Mouse (Mus musculus) 416B (cell line): ENCODE data around the gene 4921507P07Rik.
"Not testable (repeated sequence)": the region's sequence is repeated elsewhere in the genome, so short reads cannot be mapped to it uniquely, and the experiment has no call there.

Experiments
- DNase-seq: peaks from one replicate; pipeline ENCODE4 v3.0.0; 2011; ENCODE audit warnings: low read depth

The 4921507P07Rik gene

DNA sequence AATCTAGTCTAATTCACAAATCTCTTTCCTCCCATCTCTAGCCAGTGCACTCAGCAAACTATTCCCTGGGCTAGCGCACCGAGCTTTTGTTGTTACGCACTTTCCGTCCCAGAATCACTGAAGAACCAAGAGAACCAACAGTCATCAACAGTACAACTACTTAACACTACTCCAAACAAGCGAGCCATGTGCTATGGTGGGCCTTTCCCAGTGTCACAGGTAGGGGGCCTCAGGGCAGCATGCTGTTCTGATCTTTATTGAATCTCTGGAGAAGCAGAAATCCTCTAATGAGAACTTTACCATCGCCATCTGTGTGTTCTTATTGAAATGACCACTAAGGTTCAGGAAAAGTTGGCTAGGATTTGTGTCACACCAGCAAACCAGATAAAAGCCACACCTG, 38.9 kb downstream of the 4921507P07Rik start:
- no peak for DNase-seq

DNA sequence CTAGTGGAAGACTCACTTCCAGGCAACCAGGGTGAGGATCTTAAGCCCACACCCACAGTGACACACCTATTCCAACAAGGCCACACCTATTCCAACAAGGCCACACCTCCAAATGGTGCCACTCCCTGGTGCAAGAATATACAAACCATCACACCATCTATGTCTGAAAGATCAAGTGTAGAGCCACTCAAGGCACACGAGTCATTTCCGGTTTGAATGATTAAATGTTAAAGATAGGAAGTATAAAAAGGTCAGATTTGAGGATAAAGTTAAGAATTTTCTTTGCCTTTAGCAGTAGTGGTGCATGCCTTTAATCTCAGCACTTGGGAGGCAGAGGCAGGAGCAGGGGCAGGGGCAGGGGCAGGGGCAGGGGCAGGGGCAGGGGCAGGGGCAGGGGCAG, 42.2 kb downstream of the 4921507P07Rik start:
- DNase-seq, result not testable (repeated sequence)

DNA sequence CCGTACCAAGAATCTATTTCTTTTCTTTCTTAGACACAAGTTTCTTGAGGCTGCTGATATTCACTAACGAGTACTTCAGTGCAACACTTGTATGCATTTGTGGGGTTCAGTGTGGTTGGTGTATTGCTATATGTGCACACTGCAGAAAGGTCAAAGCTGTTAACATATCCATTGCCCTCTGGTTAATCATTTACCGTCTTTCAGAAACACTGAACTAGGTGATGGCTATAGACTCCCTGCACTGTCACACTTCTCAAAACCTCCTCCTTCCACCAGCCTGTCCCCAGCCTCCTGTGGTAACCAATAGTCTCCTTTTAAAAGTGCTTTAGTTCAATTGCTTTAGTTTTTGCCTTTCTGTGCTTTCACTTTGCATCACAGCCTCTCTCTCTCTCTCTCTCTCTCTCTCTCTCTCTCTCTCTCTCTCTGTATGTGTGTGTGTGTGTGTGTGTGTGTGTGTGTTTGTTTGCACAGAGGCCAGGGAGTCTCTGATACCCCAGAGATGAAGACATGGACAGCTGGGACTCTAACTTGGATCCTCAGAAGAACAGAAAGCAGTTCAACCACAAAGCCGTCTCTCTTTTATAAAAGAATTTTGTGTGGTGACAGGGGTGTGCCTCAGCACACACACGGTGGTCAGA, 43.4 kb downstream of the 4921507P07Rik start:
- DNase-seq, result no peak

DNA sequence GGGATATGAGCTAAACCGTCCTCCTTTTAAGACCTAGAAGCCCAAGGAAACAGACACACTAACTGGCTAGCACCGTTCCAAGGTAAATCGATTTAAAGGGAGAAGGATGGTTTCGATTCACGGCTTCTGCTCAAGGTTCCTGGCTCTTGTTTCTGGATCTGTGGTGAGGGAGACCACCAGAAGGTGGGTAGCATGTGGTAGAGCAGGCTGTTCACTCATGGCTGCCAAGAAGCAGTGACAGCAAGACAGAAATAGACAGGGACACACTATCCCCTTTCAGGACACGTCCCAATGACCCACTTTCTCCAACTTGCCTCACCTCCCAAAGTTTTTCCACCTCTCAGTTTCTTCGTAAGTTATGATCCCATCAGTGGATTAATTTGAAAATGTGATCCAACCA, 46.6 kb downstream of the 4921507P07Rik start:
- DNase-seq, result no peak

DNA sequence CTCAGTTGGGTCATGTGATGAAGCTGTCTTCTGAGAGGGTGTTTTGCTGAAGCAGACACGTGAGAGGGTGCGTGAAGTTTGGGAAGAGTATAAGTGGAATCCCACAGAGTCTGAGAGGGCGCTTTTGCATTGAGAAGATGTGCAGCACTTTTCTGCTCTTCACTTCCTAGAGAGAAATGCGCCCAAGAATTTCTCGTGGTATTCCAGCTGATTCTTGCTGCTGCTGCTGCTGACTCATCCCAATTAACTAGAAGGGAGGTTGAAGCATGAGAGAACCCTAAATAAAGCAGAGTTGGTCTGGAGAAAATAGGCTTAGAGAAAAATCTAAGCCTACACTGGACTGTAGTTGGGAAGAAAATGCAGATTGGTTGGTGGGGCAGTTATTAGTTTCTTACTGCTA, 47.4 kb downstream of the 4921507P07Rik start:
- no peak for DNase-seq

DNA sequence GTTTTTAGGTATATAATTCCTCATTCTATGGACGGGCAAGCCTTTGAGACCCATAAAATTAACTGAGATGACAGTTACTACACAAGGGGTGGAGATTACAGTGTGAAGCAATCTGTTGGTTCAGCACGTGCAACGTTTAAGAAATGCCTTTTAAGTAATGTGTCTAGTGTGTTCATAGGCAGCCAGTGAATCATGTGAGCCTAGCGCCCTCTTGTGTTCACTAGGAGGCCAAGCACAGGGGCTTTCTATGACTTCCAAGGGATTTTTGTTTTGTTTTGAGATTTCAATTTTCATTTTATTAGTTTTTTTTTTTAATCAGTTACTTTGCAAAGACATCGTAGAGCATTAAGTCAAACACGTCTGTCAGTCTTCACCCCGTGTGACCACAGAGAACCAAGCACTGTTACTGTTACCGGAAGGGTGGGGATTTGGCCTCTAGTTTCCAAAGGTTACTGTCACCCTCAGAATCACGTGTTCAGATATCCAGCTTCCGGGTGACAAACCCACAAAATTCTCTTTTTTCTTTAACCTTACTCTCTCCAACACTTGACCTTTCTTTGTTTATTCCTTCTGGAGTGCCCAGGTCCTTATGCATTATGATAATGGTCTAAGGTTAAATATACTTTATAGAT, 50.9 kb downstream of the 4921507P07Rik start:
- peak; percentile 92 for DNase-seq

DNA sequence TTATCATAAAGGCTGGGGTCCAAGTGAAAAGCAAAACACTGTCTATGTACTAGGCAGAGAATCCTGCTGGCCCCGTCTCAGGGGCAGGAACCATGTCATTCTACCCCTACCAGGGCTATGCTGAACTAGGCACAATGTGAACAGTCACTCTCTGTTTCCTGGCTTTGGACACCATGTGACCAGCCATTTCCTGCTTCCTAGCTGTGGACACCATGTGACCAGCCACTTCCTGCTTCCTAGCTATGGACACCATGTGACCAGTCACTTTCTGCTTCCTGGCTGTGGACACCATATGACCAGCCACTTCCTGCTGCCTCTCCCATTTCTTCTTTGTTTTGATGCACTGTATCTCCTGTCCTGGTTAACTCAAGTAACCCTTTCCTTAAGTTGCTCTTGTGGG, 53.9 kb downstream of the 4921507P07Rik start:
- DNase-seq, result peak; percentile 72

DNA sequence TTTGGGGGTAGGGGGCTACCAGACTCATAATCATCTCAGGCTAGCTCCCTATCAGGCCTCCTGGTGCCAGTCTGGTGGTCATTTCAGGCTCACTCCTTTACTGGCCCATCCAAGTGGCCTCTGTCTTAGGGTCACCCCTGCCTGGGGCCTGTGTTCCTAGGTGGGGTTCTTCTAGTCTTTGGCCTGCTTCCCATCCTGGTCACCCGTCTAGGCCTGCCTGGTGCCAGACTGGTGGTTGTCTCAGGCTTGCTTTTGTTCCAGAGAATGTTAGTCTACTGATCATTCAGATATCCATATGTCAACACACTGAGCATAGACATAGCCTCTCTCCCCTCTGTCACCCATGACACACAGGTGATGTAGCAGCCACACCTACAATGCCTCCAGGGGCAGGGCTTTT, 56.8 kb downstream of the 4921507P07Rik start:
- no peak for DNase-seq

DNA sequence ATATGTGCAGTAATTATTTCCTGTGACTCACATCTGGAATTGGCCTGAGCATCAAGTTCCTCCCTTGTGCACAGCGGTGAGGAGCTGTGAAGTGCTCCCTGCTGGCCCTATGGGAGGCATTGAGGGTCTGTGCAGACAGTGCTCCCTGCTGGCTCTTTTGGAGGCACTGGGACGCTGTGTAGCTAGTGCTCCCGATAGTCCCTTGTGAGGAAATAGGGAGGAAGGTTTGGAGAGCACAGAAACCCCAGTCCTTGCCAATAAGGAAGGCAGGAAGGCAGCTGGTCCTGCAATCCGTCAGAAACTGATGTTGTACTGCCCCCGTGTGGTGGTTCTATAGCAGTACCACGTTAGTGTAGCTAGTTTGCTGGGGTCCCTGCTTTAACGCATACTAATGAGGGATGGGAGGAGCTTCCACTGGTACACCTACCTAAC, 60.0 kb downstream of the 4921507P07Rik start:
- peak; percentile 90 for DNase-seq

DNA sequence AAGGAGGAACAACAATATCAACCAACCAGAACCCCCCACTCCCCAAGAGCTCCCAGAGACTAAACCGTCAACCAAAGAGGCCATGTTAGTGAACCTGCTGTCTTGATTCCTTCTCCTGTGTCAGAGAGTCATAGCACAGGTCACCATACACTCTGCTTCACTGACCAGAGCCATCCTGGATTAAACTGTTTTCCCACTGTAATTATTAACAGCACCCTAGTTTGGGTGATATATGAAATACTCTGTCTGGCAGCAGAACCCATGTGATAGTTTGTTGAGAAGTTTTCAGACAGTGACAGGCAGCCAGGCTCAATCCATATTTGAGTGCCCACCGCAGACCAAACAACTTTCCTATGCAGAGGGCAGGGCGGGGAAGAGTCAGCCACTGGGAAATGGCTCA, 61.1 kb downstream of the 4921507P07Rik start:
- DNase-seq, result no peak

DNA sequence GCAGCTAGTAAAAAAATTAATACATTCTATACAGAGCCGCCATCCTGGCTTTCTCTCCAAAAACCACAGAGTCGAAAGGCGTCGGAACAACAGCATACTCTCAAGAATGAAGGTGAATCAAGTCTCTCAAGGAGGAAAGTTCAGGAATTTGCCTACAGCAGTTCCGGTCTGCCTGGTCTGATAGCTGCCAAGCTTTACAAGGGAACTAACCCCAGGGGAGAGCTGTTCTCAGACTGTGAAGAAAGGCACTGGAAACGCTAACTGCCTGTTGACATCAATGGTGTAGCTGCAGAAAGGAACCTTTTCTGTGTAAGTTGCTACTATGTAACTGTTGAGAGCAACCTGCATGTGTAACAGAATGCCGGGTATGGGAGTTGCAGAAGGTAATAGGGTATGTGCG, 64.5 kb downstream of the 4921507P07Rik start:
- no peak for DNase-seq

DNA sequence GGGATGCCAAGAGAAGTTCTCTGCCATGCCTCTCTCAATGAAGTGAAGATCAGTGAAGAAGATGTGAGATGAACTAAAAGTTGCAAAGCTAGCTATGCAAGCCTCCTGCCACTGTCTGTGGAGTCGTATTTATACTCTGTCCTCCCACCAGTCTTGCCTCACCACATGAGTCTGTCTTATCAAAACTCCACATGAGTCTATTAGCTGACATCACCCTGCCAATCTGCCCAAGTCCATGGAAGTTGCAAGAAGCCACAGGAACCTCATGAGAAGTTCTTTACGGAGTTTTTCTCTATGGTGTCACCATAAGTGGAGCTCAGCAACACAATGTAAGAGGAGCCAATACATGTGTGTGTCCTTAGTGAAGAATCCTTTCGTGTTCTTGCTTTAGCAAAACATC, 65.4 kb downstream of the 4921507P07Rik start:
- peak; percentile 57 for DNase-seq

DNA sequence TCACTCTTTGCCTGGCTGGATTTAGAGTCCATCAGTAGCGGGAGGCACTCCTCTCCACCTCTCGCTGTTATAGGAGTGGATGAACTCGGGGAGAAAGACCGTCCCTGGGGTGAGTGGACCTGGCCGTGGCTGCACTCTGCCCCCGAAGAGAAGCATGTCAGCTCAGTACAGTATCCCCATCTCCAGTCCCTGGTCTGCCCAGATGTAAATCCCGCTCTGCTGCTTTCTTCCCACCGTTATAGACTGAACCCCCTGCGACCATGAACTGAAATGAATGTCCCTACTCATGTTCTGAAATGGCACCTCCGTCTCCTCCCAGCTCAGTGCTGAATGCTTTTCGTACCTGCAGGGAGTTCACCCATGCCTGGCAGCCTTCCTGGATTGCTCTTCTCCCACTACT, 67.2 kb downstream of the 4921507P07Rik start:
- DNase-seq, result no peak

DNA sequence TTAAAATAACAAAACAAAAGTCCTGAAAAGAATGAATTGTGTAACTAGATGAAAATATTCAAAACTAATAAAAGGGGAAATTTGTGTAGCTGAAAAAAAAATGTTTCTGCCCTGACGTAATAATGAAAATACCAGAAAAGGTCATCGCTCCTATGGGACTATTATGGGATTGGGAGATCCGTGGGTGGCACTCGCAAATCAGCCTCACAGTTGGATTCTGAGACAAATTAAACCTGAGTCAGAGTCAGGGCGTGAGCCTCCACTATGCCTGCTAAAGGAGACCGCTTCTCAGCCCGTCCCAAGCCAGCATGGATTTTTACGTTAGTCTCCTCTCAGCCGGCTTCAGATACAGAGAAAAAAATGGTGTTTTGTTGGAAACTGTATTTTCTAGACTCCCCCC, 69.0 kb downstream of the 4921507P07Rik start:
- DNase-seq, result no peak

DNA sequence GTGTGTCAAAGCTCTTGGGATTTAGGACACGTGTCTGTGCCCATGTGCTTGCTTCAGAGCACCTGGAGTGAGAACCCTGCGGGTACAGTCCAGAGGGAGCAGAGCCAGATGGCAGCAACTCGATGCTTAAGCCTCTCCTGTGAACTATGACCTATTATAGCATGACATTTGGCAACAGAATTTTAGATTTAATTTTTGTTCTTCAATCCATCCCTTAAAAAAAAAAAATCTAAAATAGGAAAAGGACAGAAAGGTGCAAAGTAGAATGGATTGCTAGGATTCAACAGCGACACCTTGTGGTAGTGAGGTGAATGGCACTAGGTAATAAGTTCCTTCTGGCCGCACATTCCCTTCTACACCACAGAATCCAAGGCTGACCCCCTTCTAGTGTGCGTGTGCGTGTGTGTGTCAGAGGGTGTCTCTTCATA, 69.8 kb downstream of the 4921507P07Rik start:
- DNase-seq, result peak; percentile 79

DNA sequence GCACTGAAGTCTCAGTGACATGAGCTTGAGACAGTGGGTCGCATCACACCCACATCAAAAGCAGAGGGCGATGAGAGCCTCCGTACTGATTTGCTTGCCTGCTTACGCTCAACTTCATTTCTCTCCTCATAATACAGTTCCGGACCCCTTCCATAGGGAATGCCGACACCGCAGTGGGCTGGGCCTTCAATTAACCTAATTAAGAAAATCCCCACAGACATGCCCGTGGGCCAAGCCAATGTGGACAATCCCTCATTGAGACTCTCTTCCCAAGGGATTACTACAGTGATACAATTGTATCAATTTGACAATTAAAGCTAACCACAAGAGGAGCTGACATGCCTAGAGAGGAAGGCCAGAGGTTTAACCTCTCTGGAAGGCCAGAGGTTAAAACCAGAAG, 70.6 kb downstream of the 4921507P07Rik start:
- DNase-seq, result no peak

DNA sequence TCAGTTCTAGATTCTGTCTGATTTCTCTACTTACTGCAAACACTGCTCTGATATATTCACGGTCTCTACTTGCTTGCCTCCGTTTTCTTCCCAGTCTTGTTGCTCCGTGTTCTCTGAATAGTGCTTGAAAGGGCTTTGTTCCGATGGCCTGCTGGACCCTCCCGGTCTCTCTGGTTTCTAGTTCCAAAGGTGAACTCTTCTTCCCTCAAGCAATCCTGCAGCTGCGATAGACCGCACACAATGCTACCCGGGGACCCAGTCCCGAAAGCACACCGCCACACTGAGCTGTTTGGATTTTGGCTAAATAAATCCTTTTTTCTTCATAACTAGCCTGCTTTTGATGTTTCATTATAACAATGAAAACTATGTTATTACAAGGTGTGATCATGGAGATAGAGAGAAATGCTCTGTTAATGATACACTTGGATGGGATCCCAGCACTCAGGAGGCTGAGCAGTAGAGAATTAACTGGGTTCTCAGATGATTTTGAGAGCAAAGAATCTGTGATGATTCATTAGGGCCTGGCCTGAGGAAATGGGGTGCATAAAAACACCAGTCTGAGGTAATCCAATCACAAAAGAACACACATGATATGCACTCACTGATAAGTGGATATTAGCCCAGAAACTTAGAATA, 72.1 kb downstream of the 4921507P07Rik start:
- DNase-seq, result no peak
